Mouse (Mus musculus) thymus, adult 2 months (tissue): ENCODE data around the gene Fgfr2. TPM values are rescaled to one million over a fixed set of nuclear protein-coding genes. Genes with fewer than 3 reads are reported as not detected.

Source experiments
- DNase-seq: peaks from one replicate; pipeline ENCODE4 v3.0.0; 2021
- H3K27ac ChIP-seq: fragments of 200-500 bp; 2 replicates; pipeline ENCODE4 v1.5.1; 2012; ENCODE audit warnings: low read length, control low read depth; ENCODE audit not compliant: control insufficient read depth, insufficient read depth
- H3K27me3 ChIP-seq: fragments of 200-500 bp; 2 replicates; pipeline ENCODE4 v1.6.1; 2012; ENCODE audit warnings: mild to moderate bottlenecking, low read length, moderate library complexity, mixed read lengths; ENCODE audit not compliant: control insufficient read depth, insufficient read depth
- H3K36me3 ChIP-seq: fragments of 200-500 bp; 2 replicates; pipeline ENCODE4 v1.6.1; 2012; ENCODE audit warnings: mild to moderate bottlenecking, low read length, moderate library complexity; ENCODE audit not compliant: control insufficient read depth, insufficient read depth
- H3K4me1 ChIP-seq: fragments of 200-500 bp; replicated peaks from 2 replicates; pipeline ENCODE4 v1.6.1; 2012; ENCODE audit warnings: low read length; ENCODE audit not compliant: control insufficient read depth, insufficient read depth
- H3K4me3 ChIP-seq: fragments of 200-500 bp; 2 replicates; pipeline ENCODE4 v1.5.1; 2012; ENCODE audit warnings: mild to moderate bottlenecking, low read length, control low read depth, moderate library complexity; ENCODE audit not compliant: control insufficient read depth, insufficient read depth
- CTCF ChIP-seq: fragments of 200-500 bp; IDR thresholded peaks from 2 replicates; pipeline ENCODE4 v1.5.1; 2012; ENCODE audit warnings: mild to moderate bottlenecking, control low read depth, low read length, moderate library complexity, borderline replicate concordance; ENCODE audit not compliant: control insufficient read depth, poor library complexity, insufficient read depth; ENCODE audit errors: extremely low read depth
- POLR2A ChIP-seq: fragments of 200-500 bp; IDR thresholded peaks from 2 replicates; pipeline ENCODE4 v1.6.1; 2012; ENCODE audit warnings: mild to moderate bottlenecking, low read length, control low read depth, moderate library complexity; ENCODE audit not compliant: control insufficient read depth, poor library complexity, insufficient read depth; ENCODE audit errors: extremely low read depth
- WGBS: fragments of 180-500 bp; shearing (Covaris S2); methylation state at CpG from one replicate; pipeline ENCODE4 v1.1.7; 2018; 5-methylcytosine and 5-hydroxymethylcytosine counted together
- polyA plus RNA-seq: library from polyadenylated mRNA; depleted of rRNA; stranded (reverse); fragments of >200 nt; gene quantifications from 2 replicates; pipeline ENCODE4 v1.2.3, GENCODE M21; 2012

The Fgfr2 gene
- polyA plus RNA-seq, 1 experiment, result 12.1 TPM

DNA sequence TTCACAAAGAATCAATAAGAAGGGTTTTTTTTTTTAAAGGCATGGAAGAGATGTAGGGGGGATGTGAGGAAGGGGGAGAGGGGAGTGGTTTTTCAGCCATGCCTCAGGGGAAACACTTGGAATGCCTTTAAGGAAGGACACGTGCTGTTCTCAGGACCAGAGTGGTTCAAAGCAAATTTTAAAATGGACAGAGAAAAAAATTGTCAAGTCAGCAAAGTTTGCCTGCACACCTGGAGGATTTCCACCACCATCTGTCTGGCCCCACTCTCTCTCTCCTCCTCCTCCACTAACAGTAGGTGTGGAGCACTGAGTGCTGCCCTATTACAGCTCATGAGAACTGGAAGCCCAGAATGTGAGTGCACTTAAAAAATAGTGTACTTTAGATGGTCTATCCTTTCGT is 1619.4 kb downstream of the Fgfr2 start:
- TF ChIP-seq POLR2A, result no peak
- Histone ChIP-seq H3K36me3 (no peaks in the 10 kb centered on the region), H3K27ac (no peak overlapping the region), H3K4me3 (no peak overlapping the region), H3K4me1 (no peaks in the 10 kb centered on the region), H3K27me3 (no peaks in the 10 kb centered on the region)
- WGBS, result 75% methylated on average over 2 of the region's 2 CpGs
- no peak for DNase-seq

DNA sequence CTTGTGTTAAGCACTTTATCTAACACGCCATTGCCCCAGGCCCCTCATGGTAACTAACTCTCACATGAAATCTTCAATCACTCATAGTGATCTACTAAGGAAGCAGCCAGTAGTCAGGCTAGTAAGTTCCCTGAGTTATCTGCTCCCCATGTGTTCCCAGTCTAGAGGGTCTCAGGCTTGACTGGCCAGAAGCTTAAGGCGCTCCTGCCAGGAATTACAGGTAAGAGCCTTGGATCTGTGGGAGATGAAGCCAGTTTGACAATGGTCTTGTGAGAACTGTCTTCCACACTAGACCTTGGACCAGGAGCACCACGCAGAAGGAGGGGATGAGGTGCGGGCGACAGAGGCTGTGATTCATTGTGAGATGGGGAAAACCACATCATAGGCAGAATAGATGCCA is 1644.7 kb downstream of the Fgfr2 start:
- H3K27me3 ChIP-seq, result no peaks in the 10 kb centered on the region
- no peak overlapping the region for H3K4me3 ChIP-seq
- no peak for DNase-seq
- 88% methylated on average over 5 of the region's 5 CpGs for WGBS
- H3K4me1 ChIP-seq, result no peaks in the 10 kb centered on the region; the same call in 1 of the 2 replicates
- TF ChIP-seq POLR2A (no peak), CTCF (no peak)
- no peak overlapping the region for H3K27ac ChIP-seq
- H3K36me3 ChIP-seq, result no peaks in the 10 kb centered on the region

DNA sequence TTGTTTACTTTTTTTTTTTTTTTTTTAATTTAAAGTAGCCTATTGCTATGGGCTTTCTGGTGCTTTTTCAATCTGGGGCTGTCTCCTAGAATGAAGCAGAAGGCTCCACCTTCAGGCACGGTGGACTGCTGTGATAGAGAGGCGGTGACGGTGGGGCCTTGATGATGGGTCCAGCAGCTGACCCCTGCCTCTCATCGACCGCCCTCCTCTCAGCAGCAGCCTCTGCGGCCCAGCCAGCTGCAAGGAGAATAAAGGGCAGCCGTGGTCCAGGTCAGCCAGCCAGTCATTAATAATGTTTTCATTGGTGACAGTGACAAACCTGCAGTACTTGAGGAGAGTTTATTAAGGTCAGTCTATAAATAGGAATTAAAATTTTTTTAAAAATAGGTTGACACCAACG is 1646.0 kb downstream of the Fgfr2 start:
- H3K36me3 ChIP-seq, result no peaks in the 10 kb centered on the region
- H3K27ac ChIP-seq, result no peak overlapping the region
- no peak for TF ChIP-seq POLR2A
- no peak for TF ChIP-seq CTCF
- no peaks in the 10 kb centered on the region; the same call in 1 of the 2 replicates for H3K4me1 ChIP-seq
- DNase-seq, result no peak
- H3K4me3 ChIP-seq, result no peak overlapping the region
- H3K27me3 ChIP-seq, result no peaks in the 10 kb centered on the region
- 75% methylated on average over 8 of the region's 8 CpGs for whole genome bisulfite sequencing

DNA sequence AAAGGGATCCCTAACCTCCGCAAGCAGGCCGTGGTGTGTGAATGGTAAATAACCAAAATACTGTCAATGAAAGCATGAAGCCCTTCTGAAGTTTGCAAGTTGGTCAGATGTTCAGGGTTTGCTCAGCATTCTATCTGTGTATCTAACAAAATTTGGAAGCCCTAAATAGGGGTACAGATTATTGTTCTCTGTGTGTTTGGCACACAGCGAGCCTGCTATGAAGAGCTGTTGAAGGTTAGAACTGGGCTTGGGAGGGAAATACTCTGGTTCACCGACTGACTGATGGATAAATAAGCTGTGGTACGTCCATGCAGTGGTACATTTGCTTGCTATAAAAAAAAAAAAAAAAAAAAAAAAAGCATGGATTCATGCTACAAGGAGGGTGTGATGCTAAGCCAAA is 1651.6 kb downstream of the Fgfr2 start:
- Histone ChIP-seq H3K36me3 (no peaks in the 10 kb centered on the region), H3K4me1 (0 out of 2 replicates have a peak, but pooled peaks cover 2% of the 10 kb centered on the region), H3K27ac (no peak overlapping the region), H3K4me3 (no peak overlapping the region), H3K27me3 (no peaks in the 10 kb centered on the region)
- TF ChIP-seq CTCF, result no peak
- TF ChIP-seq POLR2A, result no peak
- 88% methylated on average over 5 of the region's 5 CpGs for WGBS
- no peak for DNase-seq

DNA sequence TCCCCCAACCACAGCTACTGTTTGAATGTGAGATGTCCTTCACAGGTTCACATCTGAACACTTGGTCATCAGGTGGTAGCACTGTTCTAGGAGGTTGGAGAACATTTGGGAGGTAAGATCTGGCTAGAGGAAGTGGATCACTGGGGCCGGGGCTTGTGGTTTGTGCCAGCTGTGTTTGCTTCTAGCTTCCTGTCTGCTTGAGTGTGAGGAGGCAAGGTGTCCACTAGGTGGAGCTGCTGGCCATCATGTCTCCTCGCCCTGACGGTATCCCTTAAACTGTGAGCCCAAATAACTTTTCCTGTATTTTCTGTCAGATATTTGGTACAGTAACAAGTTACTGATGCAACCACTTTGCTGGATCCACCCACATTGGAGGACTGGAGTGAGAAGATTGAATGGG is 1653.6 kb downstream of the Fgfr2 start:
- Histone ChIP-seq H3K4me1 (0 out of 2 replicates have a peak, but pooled peaks cover 2% of the 10 kb centered on the region), H3K27ac (no peak overlapping the region), H3K4me3 (no peak overlapping the region), H3K27me3 (no peaks in the 10 kb centered on the region), H3K36me3 (no peaks in the 10 kb centered on the region)
- peak; percentile 14 for DNase-seq
- TF ChIP-seq CTCF (no peak), POLR2A (no peak)
- WGBS, result 63% methylated on average over 3 of the region's 3 CpGs

DNA sequence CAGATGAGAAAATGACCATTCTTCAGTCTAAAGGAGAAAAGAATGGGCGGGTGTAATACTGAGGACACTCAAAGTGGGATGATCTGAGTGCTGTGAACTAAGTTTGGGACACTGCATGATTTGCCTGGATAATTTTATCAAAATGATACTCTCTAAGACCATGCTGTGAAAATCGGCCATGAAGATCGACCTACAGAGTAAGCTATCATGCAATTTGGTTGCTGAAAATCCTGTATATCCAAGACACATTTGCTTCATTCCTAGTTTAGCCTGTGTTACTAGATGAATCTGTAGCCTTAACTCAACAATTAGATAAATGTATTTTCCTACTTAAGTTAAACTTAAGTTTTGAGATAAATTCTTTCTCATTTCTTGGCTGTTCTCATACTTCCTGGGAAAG is 1655.8 kb downstream of the Fgfr2 start:
- no peak overlapping the region for H3K27ac ChIP-seq
- no peaks in the 10 kb centered on the region for H3K27me3 ChIP-seq
- no peak overlapping the region for H3K4me3 ChIP-seq
- 79% methylated on average over 3 of the region's 3 CpGs for WGBS
- 0 out of 2 replicates have a peak, but pooled peaks cover 2% of the 10 kb centered on the region for H3K4me1 ChIP-seq
- no peaks in the 10 kb centered on the region for H3K36me3 ChIP-seq
- TF ChIP-seq CTCF, result no peak
- no peak for TF ChIP-seq POLR2A
- no peak for DNase-seq

DNA sequence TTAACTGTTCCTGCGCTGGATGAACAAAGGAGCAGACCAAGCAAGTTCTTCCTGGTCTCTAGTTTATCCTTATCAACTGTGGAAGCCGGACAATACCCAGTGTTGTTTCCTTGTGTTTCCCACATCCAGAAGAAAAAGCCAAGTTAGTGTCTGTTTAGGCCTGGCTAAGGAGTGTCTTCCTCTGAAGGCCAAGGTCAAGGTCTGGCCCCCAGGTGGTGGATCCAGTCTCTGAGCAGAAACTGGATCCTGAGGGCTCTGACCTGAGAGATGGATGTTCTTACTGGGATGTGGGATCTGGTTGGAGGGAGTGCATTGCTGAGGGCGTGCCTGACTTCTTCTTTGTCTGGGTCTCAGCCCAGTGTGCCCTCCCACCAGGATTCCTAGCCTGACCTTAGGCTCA is 1657.4 kb downstream of the Fgfr2 start:
- Histone ChIP-seq H3K36me3 (no peaks in the 10 kb centered on the region), H3K27ac (no peak overlapping the region), H3K27me3 (no peaks in the 10 kb centered on the region), H3K4me1 (0 out of 2 replicates have a peak, but pooled peaks cover 2% of the 10 kb centered on the region), H3K4me3 (no peak overlapping the region)
- 69% methylated on average over 3 of the region's 3 CpGs for WGBS
- no peak for DNase-seq
- no peak for TF ChIP-seq CTCF
- no peak for TF ChIP-seq POLR2A
